Mouse (Mus musculus) cerebellum, adult 2 months (tissue): ENCODE data around the gene Sertad1.

Experiments
- CTCF ChIP-seq: fragments of 200-500 bp; IDR thresholded peaks from 2 replicates; pipeline ENCODE4 v1.5.1; 2011; ENCODE audit warnings: low read depth, mild to moderate bottlenecking, control low read depth, low read length, moderate library complexity, borderline replicate concordance; ENCODE audit not compliant: insufficient read depth
- POLR2A ChIP-seq: fragments of 200-500 bp; IDR thresholded peaks from 2 replicates; pipeline ENCODE4 v1.6.1; 2011; ENCODE audit warnings: low read length, control low read depth, borderline replicate concordance; ENCODE audit not compliant: insufficient read depth

- TF ChIP-seq POLR2A (no peak), CTCF (no peak)
Observed at GRCm38 (mm10) chr7:27480506-27480905, 6.2 kb upstream of the Sertad1 start.
